Mouse (Mus musculus) ES-Bruce4 (cell line): ENCODE results near the gene Dazap2. TPM values are rescaled to one million over a fixed set of nuclear protein-coding genes. Genes with fewer than 3 reads are reported as not detected.

Source experiments
- H3K27ac ChIP-seq: 2 replicates; pipeline ENCODE4 v1.5.1; 2012; ENCODE audit warnings: low read length, inconsistent platforms; ENCODE audit not compliant: insufficient read depth
- H3K27me3 ChIP-seq: 2 replicates; pipeline ENCODE4 v1.6.1; 2012; ENCODE audit warnings: mild to moderate bottlenecking, low read length, inconsistent platforms; ENCODE audit not compliant: control insufficient read depth, poor library complexity, insufficient read depth, severe bottlenecking
- H3K36me3 ChIP-seq: 2 replicates; pipeline ENCODE4 v1.6.1; 2012; ENCODE audit warnings: inconsistent platforms, mild to moderate bottlenecking, low read length, moderate library complexity; ENCODE audit not compliant: control insufficient read depth, poor library complexity, insufficient read depth, severe bottlenecking
- H3K4me1 ChIP-seq: one replicate; pipeline ENCODE4 v1.8.1; 2011; ENCODE audit warnings: low read length; ENCODE audit not compliant: control insufficient read depth, insufficient read depth
- H3K4me3 ChIP-seq: 2 replicates; pipeline ENCODE4 v1.5.1; 2011; ENCODE audit warnings: low read depth, mild to moderate bottlenecking, low read length
- H3K9ac ChIP-seq: 2 replicates; pipeline ENCODE4 v1.6.1; 2012; ENCODE audit warnings: low read depth, mild to moderate bottlenecking, inconsistent platforms; ENCODE audit not compliant: poor library complexity, severe bottlenecking
- H3K9me3 ChIP-seq: replicated peaks from 2 replicates; pipeline ENCODE4 v1.6.1; 2012; ENCODE audit warnings: mild to moderate bottlenecking, low read length, inconsistent platforms; ENCODE audit not compliant: control insufficient read depth, poor library complexity, insufficient read depth, severe bottlenecking
- CTCF ChIP-seq: IDR thresholded peaks from one replicate; pipeline ENCODE4 v1.8.1; 2011; ENCODE audit warnings: low read depth, low read length
- EP300 ChIP-seq: IDR thresholded peaks from 2 replicates; pipeline ENCODE4 v1.6.1; 2011; ENCODE audit warnings: low read depth, low read length; ENCODE audit not compliant: insufficient read depth
- POLR2A ChIP-seq: IDR thresholded peaks from one replicate; pipeline ENCODE4 v1.8.1; 2011; ENCODE audit warnings: low read length; ENCODE audit not compliant: insufficient read depth
- polyA plus RNA-seq: library from polyadenylated mRNA; stranded (reverse); fragments of >200 nt; gene quantifications from 2 replicates; pipeline ENCODE4 v1.2.4, GENCODE M21; 2011; ENCODE audit warnings: low read depth; ENCODE audit not compliant: missing spikeins, insufficient read depth, insufficient read length

Gene Dazap2
- polyA plus RNA-seq, 1 experiment, result 70.7 TPM

GRCm38 (mm10) chr15:100590436-100590835 is 24.7 kb upstream of the Dazap2 start:
- Histone ChIP-seq H3K9ac (no peak overlapping the region), H3K9me3 (no peaks in the 10 kb centered on the region), H3K27ac (no peak overlapping the region), H3K27me3 (no peaks in the 10 kb centered on the region), H3K36me3 (no peaks in the 10 kb centered on the region), H3K4me1 (no peaks in the 10 kb centered on the region), H3K4me3 (no peak overlapping the region)
- TF ChIP-seq CTCF, result no peak
- no peak for TF ChIP-seq POLR2A
- no peak for TF ChIP-seq EP300

DNA sequence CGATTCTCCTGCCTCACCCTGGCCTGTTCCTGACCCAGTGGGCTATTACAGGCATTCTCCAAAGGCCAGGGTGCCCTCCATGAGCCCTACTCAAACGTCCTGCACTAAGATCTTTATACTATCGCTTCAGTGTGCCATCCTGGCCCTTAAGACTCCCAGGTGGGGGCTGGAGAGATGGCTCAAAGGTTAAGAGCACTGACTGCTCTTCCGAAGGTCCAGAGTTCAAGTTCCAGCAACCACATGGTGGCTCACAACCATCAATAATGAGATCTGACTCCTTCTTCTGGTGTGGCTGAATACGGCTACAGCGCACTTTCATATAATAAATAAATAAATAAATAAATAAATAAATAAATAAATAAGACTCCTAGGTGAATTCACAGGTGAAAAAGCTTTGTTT is 22.3 kb upstream of the Dazap2 start:
- TF ChIP-seq EP300 (no peak), POLR2A (no peak), CTCF (no peak)
- Histone ChIP-seq H3K27ac (no peak overlapping the region), H3K27me3 (no peaks in the 10 kb centered on the region), H3K4me1 (no peaks in the 10 kb centered on the region), H3K36me3 (no peaks in the 10 kb centered on the region), H3K4me3 (no peak overlapping the region), H3K9ac (no peak overlapping the region), H3K9me3 (no peaks in the 10 kb centered on the region)

GRCm38 (mm10) chr15:100598287-100598882 is 16.8 kb upstream of the Dazap2 start:
- H3K9ac ChIP-seq, result no peak overlapping the region
- no peak overlapping the region for H3K27ac ChIP-seq
- peaks cover 15% of the 10 kb centered on the region for H3K27me3 ChIP-seq
- no peaks in the 10 kb centered on the region for H3K4me1 ChIP-seq
- no peak overlapping the region for H3K4me3 ChIP-seq
- H3K9me3 ChIP-seq, result no peaks in the 10 kb centered on the region
- TF ChIP-seq CTCF (no peak), POLR2A (no peak), EP300 (no peak)
- H3K36me3 ChIP-seq, result no peaks in the 10 kb centered on the region

DNA sequence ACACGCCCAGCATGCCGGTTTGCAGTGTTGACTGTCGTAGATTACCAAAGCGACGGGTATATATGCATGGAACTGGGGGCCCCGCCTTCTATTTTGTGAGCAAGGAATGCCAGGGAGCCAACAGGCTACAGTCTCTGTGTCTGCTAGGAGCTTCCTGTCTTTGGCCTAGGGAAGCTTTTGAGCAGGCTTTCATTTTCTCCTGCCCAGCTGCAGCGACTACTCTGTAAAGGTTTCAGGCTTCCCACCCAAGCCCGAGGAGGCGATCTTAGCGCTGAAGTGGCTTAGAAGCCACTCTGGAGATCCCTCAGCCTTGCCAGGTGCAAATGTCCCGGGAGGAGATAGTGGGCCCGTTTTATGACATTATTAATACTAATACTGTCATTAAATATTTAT is 16.3 kb upstream of the Dazap2 start:
- Histone ChIP-seq H3K36me3 (no peaks in the 10 kb centered on the region), H3K27ac (no peak overlapping the region), H3K27me3 (peaks cover 15% of the 10 kb centered on the region), H3K9ac (peak overlapping the region; percentile 83), H3K9me3 (no peaks in the 10 kb centered on the region), H3K4me1 (no peaks in the 10 kb centered on the region), H3K4me3 (peak overlapping the region; percentile 30; the same call in 1 of the 2 replicates)
- TF ChIP-seq EP300 (no peak), POLR2A (no peak), CTCF (no peak)

DNA sequence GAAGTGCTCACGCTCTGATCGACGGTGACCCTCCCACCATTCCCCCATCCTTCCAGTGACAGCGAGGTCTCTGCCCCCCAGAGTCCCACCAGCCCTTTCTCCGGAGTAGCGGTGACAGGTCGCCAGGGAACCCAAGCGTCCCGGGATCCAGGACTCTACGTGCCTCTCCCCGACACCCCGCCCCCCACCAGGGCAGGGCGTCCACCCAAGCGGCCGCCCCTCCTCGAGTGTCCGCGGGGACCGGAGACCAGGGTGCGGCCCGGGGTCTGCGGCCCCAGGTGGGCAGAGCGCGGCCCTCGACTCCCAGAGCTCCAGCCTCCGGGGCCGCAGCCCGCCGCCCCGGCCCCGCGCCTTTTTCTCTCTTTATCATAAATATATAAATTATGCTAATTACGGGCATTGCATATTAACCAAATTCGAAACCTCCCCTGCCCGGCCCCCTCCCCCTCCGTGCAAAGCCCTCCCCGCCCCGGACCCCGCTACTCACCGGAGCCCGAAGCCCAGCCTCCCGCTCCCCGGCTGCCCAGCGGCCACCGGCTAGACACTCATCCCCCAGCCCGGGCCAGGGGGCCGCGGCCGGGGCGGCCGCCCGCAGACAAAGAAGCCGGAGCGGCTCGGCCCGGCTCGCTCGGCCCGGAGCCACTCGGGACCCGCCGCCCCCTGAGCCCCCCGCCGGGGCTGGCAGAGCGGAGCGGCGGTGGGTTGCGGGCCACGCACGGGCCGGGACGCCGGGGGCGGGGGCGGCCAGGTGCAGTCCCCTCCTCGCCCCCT is 15.7 kb upstream of the Dazap2 start, which contains the start of gene Pou6f1:
Gene Pou6f1 (minus strand): TSS at position 709 of the 771 bp plus-strand sequence.
- TF ChIP-seq EP300 (no peak), POLR2A (no peak), CTCF (no peak)
- peaks cover 15% of the 10 kb centered on the region for H3K27me3 ChIP-seq
- no peaks in the 10 kb centered on the region for H3K9me3 ChIP-seq
- H3K4me1 ChIP-seq, result no peaks in the 10 kb centered on the region
- no peak within 1 kb of the TSS for H3K27ac ChIP-seq
- H3K36me3 ChIP-seq, result no peaks in the 10 kb centered on the region
- H3K9ac ChIP-seq, result peak within 1 kb of the TSS; percentile 83
- peak within 1 kb of the TSS; percentile 66 for H3K4me3 ChIP-seq

GRCm38 (mm10) chr15:100600047-100600695 is 15.0 kb upstream of the Dazap2 start:
- Histone ChIP-seq H3K4me1 (no peaks in the 10 kb centered on the region), H3K27me3 (peaks cover 15% of the 10 kb centered on the region), H3K9me3 (no peaks in the 10 kb centered on the region), H3K9ac (peak overlapping the region; percentile 83), H3K36me3 (no peaks in the 10 kb centered on the region), H3K4me3 (peak overlapping the region; percentile 66), H3K27ac (no peak overlapping the region)
- TF ChIP-seq EP300 (no peak), CTCF (no peak), POLR2A (no peak)
